Mouse (Mus musculus) forelimb bud, embryonic 11.5 days (tissue): ENCODE results near the gene Med23.
A peak's percentile ranks its signal among the peaks of the same experiment; 100 is the strongest.

ENCODE experiments used
- DNase-seq: peaks from one replicate; pipeline ENCODE4 v3.0.0-alpha.2; 2012; ENCODE audit warnings: low read depth, low spot score

The Med23 gene

GRCm38 (mm10) chr10:24869760-24870290, at the start of gene Med23:
TSS of gene Med23 (plus strand) at chr10:24869986.
- DNase-seq = peak; percentile 97

DNA sequence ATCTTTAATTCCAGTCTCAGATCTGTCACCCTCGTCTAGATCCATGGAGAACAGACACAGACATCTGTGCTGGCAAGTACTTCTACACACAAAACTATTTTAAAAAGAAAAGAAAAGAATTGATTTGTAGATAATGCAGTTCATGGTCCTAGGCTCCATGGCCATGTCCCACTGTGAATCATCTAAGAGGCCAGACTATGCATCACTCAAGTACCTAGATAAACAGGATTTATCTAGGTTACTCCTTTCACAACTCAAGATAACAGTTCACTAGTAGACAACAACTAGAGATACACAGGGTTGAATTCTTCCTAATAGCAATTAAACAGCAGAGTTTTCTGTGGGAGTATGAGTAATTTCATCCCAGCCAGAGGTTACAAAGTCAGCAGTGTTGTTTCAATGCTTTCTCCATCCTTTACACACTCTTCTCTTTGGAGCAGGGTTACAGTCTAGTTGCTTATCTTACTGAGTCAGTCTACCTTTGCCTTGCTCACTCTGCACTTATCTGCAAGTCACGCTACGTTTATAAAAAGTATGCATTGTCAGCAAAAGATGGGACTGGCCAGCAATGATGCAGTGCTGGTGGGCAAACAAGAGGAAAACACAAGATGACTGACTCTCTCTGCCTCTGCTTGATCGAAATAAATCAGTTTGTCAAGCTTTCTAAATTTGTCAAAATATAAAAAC, 47.7 kb upstream of the Med23 start:
- DNase-seq = no peak

DNA sequence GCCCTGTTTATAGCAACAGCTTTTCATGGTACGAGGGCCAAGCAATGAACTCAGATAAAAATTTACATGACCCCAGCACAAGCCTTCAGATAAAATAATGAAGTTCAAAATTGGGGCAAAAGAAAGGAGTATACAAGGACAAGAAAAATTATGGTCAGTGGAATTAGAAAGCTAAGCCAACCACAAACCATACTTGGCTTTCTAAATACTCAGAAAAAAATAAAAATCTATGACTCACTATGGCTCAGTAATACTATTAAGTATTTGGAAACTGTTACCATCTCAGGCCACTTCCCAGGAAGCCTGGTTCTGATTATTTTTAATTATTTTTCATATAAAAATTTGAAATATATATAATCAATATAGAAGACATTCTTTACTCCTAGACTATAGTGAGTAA, 46.9 kb upstream of the Med23 start:
- no peak for DNase-seq

DNA sequence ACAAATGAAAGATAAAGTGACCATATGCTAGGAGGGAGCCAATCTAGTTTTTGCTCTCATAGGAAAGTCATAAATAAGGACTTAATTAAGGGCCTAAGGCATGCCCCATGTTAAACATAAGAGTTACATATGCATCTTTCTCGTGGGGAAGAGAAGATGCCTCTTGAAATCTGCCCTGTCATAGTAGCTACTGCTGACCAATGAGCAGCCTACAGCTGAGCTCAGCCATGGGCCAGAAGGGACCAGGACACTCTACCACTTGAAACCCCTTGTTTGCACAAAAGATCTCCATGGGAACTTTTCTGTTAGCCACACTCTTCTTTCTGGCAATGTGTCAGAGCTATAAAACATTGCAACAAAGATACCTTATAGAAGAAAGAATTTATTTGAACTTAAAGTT, 46.5 kb upstream of the Med23 start:
- DNase-seq = no peak

- DNase-seq = no peak
Observed at GRCm38 (mm10) chr10:24823697-24824535, 45.9 kb upstream of the Med23 start.

GRCm38 (mm10) chr10:24824621-24825020, 45.2 kb upstream of the Med23 start:
- no peak for DNase-seq

GRCm38 (mm10) chr10:24825456-24826081, 44.2 kb upstream of the Med23 start:
- no peak for DNase-seq

GRCm38 (mm10) chr10:24826130-24826529, 43.7 kb upstream of the Med23 start:
- DNase-seq = no peak

DNA sequence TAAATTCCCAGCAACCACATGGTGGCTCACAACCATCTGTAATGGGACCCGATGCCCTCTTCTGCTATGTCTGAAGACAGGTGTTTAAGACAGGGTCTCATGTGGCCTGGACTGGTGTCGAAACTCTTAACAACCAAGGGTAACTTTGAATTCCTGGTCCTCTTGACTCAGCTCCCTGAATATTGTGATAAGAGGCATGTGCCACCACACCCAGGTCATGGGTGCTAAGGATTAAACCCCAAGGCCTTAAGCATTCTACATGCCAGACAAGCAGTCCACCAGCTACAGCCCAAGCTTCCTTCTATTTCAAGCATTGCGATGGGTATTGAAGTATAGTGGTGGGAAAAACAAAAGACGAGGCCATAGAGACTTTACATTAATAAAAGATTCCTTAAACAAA, 41.6 kb upstream of the Med23 start:
- DNase-seq = no peak

DNA sequence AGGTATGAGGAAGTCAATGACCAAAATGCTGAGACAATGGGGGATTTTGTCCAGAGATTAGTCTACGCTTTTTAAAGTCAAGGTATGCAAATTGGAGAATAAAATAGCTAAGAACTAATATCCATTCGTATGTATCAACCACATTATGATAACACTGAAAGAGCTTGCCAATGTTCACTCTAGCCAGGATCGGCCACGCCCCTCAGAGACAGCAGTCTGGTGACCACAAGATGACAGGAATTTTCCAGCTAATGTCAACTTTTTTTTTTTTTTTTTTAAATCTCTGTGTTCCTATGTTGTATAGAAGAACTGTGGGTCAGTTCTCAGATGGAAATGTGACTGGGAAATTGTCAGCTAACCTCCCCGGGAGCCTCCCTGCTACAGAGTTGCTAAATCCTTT, 39.3 kb upstream of the Med23 start:
- DNase-seq = no peak

DNA sequence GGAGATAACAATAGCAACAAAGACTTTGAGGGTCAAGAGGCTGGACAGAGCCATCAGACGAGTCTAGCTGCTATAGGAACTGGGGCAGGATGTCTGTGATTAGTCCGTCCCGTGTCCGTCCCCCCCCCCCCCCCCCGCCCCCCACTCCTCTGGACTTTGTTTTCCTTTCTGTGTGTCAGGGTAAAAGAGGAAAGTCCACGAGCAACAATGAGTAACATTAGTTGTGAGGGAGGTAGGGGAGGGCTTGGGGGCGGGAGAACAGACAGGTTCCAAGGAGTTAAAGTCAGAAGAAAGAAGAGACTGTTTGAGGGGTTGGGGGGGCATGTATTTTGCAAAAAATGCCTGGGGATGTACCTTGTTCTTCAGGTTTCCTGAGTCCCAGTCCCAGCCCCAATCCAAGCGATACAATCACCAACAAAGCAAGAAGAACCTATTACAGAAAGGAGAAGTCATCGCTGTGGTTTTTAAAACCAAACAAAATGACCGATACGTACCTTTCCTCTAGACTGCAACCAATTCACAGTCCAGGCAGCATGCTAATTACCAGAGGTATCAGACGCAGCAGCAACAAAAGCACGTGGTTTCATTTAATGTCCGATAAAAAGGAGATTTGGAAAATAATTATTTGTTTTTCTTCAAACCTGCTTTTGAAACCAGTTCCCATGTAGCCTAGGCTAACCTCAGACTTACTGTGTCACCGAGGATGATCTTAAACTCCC, 38.2 kb upstream of the Med23 start:
- no peak for DNase-seq

- no peak for DNase-seq
Observed at GRCm38 (mm10) chr10:24832306-24832705, 37.5 kb upstream of the Med23 start.

DNA sequence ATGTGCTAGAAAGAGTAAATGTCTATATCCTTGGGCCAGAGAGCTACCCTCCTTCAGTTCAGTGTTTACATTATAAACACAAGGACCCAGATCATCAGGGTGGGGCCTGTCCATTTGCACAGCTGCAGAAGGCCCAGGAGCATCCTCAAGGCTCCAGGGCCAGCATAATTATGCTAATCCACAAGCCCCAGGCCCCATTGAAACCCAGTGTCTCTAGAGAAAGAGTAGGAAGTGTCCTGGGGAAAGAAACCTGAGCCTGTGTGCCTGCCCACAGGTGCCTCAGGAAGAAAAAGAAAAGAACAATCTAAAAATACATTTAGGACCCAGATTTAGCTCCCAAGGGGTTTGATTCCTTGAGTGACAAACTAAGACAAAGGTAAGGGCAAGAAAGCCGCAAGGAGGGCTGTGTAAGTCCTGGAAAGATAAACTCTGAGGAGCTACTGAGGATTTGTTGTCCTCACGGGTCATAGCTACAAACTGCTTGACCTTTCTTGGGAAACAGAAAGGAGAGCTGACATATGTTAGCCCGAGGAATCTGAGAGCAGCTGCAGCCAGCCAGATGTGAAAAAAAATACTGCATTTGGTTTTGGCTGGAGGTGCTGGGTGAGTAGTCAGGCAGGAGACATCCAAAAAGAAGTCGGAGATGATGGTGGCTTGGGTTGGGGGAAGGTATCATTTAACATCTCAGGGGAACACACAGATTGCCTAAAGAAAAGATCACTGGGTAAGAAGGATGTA, 35.0 kb upstream of the Med23 start:
- peak; percentile 48 for DNase-seq

- DNase-seq = peak; percentile 50
Observed at GRCm38 (mm10) chr10:24835702-24836342, 34.0 kb upstream of the Med23 start.

- DNase-seq = no peak
Observed at GRCm38 (mm10) chr10:24836366-24837038, 33.3 kb upstream of the Med23 start.

- no peak for DNase-seq
Observed at GRCm38 (mm10) chr10:24840795-24841194, 29.0 kb upstream of the Med23 start.

DNA sequence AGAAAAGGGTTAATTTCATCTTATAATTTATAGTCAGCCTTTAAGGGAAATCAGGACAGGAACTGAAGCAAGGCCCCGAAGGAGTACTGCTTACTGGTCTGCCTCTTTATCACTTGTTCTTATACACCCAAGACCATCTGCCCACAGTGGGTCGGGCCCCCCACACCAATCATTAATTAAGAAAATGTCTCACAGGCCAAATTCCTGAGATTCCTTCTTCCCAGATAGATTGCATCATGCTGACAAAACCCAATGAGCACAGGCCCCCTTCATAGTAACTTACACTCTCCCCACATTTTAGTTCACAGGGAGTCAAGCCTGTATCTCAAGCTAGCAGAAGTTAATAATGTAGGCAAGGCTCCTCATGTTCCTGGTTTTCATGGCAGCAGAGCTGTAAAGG, 27.8 kb upstream of the Med23 start:
- DNase-seq = no peak

GRCm38 (mm10) chr10:24842676-24843075, 27.1 kb upstream of the Med23 start, which contains the start of gene Enpp3:
TSS of gene Enpp3 (minus strand) at chr10:24842823.
- DNase-seq = no peak

GRCm38 (mm10) chr10:24863146-24863545, 6.6 kb upstream of the Med23 start:
- no peak for DNase-seq

DNA sequence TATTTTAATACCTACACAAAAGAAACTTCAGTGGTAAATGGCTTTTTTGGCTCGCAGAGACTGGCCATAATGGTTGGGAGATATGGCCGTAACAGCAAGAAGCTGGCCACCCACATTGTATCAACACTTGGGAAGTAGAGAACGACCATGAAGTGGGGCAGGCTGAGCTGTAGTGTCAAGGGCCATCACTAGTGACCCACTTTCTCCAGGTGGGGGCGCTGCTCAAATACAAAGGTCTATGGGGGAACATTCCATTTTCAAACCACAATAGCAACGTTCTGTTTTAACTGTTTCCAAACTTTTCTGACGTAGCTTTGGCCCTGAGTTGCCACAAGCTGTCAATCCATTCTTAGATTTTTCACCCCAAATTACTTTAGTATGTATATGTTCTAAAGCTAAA, 5.4 kb upstream of the Med23 start:
- DNase-seq = no peak
